Mouse (Mus musculus) thymus, adult 18-20 months (tissue): ENCODE data around the gene Grip1.

Experiments
- DNase-seq, 2 experiments: peaks; one replicate each; pipeline ENCODE4 v3.0.0; 2022; ENCODE audit warnings: mixed read lengths in 2 of 2

Gene Grip1

DNA sequence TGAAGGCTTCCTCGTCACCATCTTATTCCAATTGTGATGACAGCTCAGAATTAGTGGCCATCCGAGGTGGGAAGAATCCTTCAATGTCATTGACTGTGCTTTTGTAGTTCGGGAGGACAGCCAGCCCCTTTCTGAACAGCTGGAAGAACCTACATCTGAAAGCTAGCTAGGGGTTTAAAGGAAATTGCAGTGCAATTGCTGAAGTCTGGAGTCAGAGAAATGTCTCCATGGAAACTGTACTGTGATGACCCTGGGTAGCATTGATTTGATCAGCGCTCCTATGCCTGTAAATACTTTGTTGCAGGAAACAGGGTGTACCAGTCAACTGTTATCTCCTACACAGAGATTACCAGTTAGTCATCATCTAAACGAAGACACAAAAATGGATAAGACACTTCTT, 325.2 kb downstream of the Grip1 start:
- no peak for DNase-seq

DNA sequence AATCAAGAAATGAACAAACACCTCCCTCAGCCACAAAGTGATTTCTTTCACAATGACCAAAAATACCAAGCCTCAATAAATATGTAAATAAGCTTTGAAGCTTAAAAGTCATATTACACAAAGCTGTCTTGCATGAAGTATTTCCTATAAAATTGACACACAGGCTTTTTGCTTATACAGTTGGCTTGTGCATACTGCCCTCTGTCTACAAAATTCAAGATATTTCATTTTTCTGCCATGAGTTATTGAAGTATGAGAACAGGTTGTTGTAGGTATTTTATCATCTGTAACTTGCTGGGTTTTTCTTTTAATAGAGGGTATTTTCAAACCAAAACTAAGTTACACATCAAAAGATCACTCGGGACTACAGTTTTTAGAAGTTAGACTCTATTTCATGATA, 326.0 kb downstream of the Grip1 start:
- no peak for DNase-seq

DNA sequence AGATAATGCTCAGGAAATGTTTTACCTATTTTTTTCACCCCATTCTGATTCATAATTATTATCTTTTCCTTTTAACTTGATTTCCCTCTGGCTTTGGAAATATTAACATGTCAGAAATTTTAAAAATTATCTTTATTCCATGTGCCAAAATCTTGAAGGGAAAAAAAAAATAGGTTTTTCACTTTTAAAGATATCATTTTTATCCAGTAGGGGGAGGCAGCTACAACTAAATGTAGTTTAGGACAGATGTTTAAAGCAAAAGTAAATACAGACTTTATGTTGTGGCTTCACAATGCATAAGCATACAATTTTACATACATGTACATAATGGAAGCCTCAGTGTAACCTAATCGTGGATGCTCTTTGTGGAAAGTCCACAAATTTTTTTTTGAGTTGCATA, 336.9 kb downstream of the Grip1 start:
- no peak for DNase-seq

DNA sequence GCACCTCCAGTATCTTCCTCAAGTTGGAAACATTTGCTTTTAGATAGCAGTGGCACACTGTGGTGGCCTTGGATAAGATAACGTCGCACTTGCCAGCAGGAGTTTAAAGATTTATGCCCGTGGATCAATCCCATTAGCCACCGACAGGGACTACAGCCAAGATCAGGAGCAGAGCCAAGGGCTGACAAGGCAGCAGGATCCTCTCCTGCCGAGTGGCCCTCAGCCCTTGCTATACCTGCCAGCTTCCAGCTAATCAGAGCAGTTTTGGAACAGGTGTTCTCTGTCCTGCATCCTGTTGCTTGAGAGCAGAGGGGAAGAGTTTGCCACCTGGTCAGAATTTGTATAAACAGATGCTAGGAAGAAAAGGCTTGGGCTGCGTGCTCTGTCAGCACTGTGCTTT, 348.8 kb downstream of the Grip1 start:
- DNase-seq = no peak

DNA sequence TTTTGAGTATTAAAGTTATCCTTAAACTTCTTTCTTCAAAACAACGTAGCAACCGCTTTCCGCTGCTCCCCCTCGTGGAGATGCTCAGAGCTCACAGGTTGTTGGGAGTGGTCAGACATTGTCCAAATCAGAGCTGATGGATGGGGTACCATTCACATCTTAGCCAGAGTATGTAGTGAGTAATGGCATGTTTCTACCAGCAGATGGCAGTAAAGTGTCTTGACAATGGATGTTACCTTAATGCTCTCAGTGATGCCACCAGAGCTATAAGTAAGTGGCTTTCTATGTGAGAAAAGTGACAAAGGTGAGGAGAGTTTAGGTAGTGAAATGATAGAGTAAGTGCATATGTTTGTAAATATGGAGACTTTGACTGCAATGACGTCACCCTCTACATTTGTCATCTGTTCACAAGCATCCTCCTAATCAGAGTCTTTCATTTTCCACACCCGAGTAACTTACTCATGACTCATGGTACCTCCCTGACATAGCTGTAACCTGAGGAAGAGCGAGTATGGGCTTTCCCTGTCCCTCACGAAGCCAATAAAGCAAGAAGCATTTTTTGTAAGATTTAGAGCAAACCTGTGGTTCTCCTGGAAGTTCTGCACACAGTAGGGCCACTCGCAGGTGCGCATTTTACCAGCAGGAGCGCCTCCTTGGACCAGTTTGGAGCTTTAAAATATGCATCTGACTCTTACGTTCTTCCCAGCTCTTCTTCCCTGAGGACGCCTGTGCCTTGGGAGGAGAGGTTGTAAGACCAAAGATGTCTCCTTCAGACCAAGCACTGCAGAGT, 350.2 kb downstream of the Grip1 start:
- no peak for DNase-seq

DNA sequence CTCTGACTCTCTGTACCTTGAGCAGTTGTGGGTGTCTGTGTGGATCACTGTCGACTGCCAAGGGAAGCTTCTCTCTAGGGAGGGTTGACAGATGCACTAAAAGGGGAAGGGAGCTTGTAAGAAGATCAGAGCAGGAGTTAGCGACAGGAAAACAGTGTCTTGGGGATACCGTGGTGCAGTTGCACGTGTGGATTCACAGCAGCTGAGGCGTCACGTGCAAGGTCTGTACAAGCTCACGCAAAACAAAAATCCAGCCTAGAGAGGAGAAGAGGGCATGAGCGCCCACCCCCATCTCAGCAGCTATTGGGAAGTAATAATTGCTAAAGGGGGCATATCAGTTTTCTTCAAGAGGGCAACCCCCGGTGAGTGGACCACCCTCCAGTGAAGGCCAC, 350.8 kb downstream of the Grip1 start:
- no peak for DNase-seq

DNA sequence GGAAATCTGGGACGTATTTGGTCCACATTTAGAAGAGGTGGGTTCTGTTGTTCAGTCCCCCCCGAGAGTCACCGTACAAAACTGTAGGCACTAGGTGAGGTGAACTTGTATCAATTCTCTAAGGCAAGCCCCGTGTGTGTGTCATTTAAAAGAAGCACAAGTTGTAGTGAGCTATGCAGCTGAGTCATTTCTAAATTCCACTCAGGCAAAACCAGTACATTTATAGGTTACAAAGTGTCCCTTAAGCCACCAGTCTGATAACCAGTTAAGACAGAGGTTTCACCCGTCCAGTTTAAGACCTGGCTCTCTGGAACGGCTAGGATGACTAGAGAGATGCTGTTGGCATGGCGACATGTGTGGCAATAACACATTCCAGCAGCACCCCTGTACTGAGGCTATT, 351.5 kb downstream of the Grip1 start:
- DNase-seq = no peak

DNA sequence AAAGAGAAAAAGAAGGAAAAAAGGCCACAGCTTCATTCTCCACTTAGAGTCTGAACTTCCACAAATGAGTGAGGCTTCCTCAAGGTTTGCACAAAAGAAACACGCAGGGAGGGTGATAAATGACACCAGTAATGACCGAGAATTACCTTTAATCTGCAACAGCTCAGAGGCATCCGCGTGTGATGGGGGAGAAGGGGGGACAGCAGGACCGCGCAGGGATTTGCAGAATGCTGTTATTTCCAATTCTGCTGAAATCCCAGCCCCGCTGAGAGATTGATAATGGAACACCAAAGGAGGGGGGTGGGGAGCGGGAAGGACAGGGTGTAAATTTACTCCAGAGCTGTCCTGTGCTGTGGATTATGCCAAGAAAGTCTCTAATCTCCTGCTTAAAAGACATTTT, 352.5 kb downstream of the Grip1 start:
- DNase-seq = no peak

DNA sequence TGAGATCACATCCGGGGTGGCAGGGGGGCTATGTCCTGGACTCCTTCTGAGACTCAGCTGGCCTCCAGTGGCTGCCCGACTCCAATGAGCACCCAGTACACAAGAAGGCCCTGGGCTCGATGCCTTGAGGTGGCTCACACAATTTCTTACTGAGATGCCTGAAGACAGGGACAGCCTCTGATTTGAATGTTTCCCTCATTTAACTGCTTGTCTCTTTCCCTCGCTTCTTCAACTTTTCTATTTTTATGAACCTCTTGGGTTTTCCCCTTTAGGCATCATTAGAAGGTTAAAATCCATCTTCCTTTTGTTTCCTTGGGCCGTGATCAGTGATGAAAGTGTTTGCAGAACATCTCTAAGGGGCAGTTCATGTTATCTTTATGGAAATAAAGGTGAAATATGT, 354.8 kb downstream of the Grip1 start:
- DNase-seq = no peak

DNA sequence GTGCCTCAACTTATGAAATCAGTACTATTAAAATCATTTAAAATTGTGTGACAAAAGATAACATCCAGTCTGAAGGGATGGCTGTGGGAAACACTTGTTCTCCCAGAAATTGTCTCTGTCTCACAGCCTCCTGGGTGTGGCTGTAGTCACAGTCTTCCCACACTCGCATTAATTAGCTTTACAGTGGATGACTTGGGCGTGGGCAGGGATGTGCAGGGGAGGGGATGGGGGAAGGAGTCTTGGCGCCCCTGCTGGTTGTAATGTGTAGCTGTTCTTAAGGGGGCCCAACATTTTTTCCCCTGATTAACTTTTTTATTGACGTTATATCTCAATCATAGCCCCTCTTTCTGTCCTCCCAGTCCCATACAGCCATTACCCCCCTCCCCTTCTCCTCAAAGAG, 360.5 kb downstream of the Grip1 start:
- no peak for DNase-seq

DNA sequence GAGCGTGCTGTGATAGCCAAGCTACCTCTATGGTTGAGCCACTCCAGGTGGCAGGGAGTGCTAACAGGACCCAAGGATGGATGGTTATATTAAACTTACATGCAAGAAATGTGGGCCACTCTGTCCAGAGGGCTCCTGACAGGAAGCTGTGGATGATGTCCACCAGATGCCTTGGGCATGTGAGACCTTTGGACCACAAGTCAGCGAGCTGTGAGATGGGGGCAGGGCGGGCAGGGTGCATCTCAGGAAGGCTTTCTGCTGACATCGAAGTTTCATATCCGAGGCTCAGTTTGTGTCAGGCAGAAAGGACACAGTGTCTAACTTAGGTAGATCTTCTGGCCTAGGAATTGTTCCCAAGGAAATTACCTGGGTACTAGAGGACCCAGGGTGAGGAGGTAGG, 362.4 kb downstream of the Grip1 start:
- DNase-seq = no peak

DNA sequence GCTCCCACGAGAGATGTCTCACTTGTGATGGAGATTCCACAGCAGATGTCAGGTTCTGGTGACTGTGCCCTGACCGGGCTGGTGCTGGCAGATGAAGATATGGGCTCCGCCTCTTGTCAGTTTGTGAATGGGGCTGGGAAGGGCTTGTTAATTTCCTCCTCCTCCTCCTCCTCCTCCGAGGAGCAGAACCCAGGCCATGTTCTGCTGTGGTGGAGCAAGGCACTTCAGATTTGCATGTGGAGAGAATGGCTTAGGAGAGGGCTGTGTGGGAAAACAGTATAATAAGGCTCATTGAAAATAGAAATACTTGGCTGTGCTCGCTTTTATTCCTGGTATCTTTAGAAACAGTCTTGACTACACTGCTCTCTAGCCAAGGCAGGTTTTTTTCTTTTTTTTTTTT, 364.8 kb downstream of the Grip1 start:
- DNase-seq = no peak

DNA sequence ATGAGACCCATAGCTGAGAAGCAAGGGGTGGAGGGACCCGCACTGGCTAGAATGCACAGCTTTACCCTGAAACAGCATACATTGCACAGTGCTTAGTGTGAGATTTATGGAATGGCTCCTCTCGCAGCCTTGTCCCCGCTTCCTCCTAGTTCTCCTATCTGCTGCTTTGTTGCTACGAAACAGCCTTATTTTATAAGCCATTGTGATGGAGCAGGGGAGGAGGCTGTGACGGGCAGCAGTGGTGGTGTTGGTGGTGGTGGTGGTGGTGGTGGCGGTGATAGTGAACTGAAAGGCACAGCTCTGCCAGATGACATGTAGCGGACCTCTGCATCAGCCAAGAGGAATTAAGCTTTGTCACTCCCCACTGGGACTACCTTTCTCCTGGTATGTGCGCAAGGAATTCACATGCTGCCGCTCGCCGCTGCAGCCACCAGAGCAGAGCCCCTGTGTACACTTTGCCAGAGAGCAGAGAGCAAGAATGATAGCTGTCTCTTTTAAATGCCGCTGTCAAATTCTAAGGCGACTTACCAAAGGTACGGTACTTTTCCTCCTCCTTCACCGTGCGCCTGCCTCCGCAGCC, 365.6 kb downstream of the Grip1 start:
- DNase-seq = no peak

DNA sequence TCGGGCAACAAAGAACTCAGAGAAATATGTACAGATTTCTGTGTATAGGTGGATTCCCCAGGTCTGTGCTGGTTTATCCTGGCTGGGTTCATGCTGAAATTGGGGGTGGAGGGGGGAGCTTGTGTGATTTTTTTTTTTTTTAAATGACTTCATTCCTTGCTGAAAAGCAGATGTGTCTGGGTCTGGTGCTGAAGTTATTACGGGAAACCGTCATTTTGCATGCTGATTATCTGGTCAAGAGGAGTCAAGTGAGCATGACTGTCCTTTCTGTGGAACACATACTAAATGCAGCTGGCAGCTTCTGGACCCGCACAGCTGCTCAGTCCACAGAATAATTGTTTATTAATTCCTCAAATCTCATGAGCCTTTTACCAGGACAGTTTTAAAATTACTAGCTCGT, 366.1 kb downstream of the Grip1 start:
- no peak for DNase-seq

DNA sequence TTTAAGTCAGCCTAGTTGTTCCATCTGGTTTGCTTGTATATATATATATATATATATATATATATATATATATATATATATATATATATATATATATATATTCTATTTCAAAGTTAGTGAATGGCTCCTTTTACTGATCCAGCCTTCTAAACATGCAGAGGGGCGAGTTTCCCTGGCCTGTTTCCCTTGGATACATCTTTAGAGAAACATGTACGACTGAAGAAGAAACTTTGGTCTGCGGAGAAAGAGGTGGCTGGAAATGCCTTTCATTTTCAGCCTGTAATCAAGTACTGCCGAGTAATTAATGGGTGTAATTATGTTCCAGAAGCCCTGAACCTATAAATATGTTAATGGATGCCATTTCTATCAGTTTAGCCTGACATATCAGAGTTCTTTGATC, 366.8 kb downstream of the Grip1 start:
- DNase-seq = no peak

DNA sequence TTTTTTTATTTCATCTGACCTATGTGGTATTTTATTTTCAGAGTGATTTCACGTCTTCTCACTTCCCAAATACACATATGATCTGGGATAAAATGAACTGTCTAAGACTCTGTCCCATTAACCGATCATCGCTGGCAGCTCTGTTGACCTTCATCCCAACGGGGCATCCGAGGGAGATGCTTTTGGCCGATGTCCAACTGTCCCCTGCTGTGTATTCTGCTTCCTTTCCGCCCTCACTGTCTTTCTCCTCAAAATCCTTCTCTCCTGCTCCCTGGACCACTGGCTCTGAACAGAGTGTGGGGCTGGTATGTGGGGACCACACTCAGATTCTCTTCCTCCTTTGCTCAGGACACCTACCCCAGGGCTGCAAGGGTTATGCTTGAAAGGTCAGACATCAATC, 370.1 kb downstream of the Grip1 start:
- no peak for DNase-seq

DNA sequence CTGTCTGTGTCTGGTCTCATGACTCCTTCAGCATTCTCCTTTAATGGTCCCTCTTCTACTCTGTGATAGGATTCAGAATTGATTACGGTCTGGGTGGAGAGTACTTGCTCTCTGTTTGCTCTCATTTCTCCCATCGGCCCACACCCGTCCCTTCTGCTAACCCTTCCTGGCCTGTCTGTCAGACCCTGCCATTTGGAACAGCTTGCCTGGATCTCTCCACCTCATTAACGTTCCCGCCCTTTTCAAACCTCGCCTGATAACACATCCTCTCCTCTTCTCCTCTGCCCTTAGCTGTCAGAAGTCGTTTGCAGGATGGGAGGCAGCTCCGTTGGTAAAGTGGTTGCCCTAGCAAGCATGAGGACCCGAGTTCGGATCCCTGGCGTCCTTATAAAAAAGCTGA, 370.9 kb downstream of the Grip1 start:
- DNase-seq = no peak

DNA sequence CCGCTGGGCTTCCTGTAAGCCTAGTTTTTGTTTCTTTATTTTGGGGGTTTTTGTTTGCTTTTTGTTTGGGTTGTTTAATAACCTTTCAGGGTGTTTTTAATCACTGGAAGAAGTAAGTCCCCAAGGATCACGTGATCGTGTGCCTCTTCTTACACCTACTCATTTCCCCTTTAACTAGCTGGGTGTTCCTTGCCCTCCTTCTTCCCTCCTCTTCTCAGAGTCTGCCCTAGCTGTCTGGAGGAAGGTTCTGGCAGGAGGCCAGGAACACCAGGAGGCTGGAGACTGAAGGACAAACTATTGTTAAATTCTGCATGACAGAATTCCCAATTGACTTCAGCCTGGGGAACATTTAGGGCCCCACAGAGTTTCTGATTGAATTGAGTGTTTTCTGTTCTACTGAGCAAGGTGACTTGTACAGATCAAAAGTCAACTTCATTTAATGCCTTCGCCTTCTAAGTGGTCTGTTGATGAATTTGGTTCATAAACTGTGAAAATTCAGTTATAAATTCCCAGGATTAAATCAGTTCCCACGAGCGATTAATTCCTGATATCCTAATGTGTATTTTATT, 376.8 kb downstream of the Grip1 start:
- no peak for DNase-seq

DNA sequence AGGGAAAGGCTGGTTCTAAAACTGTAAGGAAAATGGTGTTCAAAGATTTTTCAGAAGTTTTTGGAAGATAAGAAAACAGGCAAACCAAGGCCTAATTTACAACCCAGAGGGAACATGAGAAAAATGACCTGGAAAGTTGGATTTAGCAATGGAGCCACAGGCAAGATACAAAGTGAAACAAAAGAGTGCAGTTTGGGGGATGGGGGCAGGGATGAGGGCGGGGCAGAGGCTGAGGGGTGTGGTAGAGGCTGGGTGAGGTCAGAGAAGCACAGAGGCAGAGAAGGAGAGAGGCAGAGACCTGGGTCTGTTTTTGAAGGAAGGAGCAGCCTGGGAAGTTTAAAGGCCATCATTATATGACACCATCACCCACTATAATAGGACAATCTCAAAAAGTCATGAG, 377.5 kb downstream of the Grip1 start:
- DNase-seq = no peak

DNA sequence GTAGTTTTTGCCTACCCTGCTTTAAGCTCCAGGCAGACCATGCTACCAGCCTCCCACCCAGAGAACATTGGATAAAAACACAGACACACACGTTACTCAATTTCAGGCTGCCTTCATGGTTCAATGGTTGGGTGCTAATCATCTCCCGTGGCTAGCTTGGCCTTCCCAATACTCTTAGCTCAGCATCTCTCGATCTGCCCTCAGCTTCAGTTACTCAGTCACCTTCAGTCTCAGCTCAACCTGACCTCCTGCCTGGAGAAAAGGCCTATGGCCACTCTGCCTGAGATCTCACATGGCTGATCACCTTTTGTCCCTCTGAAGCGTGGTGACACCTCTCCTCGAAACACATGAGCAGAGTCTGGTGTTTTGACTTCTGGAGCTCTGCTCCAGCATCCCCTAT, 379.7 kb downstream of the Grip1 start:
- DNase-seq = no peak

DNA sequence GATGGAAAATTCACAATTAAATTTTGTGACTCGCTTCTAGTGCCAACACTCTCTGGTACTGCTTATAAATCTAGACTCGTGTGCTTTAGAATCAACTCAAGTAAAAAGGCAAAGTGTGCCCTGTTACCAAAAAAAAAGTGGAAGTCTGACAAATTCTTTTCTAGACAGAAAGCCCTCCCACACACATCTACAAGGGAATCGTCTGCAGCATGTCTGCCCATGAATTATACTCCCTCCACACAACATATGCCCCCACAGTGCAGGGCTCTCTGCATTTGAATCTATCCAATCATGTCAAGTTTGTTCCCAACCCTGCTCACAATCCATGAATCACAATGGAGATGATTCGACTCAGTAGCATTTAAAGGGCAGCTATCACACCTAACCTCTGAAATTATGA, 380.5 kb downstream of the Grip1 start:
- no peak for DNase-seq

DNA sequence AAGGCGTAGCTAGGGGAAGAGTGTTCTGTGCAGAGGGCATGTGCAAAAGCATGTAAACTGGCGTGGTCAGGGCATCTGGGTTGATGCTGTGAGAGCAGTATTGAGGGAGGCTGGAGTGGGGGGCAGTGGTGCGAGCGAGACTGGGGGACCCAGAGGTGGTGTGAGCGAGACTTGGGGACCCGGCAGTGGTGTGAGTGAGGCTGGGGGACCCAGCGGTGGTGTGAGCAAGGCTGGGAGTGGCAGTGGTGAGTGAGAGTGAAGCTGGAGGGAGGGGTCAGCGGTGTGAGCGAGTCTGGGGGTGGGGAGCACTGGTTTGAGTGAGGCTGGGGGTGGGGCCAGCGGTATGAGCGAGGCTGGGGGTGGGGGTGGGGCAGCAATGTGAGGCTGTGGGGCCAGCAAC, 386.0 kb downstream of the Grip1 start:
- DNase-seq = no peak

DNA sequence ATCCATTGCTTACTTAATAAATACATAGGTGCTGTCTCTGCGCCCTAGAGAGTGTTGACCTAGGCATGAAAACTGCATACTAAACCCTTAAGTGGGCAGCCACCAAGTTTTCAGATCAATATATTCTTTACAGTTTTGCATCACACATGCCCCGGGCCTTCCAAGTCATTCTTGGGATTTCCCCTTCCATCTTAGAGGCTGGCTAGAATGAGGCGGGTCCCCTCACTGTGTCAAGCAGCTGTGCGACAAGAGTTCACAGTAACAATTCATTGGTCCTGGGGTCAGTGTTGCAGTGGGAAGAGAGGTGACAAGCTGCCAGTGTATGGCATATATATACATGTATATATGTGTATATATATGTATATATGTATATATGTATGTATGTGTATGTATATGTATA, 388.4 kb downstream of the Grip1 start:
- no peak for DNase-seq

DNA sequence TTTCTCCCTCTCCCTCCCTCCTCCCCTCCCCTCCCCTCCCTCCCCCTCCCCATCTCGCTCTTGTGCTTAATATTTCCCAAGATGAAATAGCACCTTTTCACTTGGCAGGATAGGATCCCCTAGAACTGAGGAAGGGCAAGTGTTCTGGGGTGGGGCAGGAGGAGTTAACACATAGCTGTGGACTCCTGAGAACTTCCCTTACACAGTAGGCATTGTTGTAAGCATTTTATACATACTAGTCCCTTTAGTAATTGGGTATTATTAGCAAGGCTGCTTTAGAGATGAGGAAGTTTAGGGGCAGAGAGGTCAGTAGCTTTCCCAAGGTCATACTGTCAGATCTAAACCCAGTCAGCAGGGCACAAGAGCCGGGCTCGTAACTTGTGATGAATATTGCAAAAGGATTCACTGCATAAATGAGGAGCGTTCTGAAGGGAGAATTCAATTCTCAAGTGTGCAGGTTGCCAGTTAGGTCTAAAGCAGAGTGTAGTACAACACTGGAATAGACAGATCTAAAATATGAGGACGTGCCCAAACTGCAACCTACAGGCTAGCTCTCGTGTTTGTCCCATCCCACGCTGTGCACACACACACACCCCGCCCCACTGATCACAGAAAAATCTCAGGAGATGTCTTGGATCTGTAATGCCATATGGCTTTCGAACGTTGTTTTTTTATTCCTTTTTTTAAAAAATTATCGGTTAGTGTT, 392.2 kb downstream of the Grip1 start:
- DNase-seq = no peak
